Mouse (Mus musculus) induced T-regulatory cell, adult 2 months (primary cell): ENCODE data around the gene Mvb12a.

ENCODE experiments used
- DNase-seq: peaks from one replicate; pipeline ENCODE4 v3.0.0-alpha.2; 2012; ENCODE audit warnings: low read depth

Mvb12a gene

DNA sequence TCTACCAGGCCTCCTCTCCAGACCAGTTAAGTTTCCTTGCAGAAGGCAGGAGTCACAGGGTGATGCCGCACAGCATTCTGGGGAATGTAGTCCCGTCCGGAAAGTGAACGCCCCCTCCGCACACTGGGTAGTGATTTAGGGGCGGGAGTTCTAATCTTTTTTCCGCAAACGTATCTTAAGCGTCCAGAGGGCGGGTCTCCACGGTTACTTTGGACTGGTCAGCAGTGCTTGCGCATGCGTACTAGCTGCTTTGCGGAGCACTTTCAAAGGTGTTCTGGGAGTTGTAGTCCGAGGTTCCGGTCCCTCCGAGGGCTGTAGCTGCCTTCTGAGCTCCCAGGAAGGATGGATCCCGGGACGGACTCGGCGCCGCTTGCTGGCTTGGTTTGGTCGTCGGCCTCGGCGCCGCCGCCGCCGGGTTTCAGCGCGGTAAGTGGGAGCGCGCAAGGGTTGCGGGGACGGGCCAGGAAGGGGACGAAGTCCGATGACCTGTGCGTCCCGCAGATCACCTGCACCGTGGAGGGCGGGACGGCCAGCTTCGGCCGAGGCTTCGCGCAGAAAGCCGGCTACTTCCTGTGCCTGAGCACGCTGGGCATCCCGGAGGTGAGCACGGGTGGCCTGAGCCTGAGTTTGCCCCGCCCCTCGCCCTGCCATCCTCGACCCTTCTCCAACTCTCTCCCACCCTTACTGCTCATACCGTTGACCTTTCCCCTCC is at the start of gene Mvb12a:
Mvb12a (plus strand) TSS at position 291 of the 712 bp plus-strand sequence.
- peak; percentile 98 for DNase-seq

DNA sequence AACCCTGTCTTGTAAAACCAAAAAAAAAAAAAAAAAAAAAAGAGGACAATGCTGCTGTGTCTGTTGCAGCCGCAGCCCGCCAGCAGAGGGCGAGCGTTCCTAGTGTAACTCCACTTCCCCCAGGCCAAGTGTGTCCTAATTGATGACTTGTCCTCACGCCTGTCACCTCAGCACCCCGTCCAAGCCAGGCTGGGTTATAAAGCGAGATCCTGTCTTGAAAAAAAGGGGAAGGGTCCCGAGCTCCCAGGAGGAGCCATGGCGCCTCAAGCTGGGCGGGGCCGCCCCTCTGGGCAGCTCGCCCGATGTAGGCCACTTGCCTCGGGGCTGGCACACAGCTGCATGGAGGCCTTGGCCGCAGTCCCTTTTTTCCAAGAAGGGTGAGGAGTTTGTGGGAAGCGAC is 47.7 kb upstream of the Mvb12a start:
- DNase-seq, result peak; percentile 86

DNA sequence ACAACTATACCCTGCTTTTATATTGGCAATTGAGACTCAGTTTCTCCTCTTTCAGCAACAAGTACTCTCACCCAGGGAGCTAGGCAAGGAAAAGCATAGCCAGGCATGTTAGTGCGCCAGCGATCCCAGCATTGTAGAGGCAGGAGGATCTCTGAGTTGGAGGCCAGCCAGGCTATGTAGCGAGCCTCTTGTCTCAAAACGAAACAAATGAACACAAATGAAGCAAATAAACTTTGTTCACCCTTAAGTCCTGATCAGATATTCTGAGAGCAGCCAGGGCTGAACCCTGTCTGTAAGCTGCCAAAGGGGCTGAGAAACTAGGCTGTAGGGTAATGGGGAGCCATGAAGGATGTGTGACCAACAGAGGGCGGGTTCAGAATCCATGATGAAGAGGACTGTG is 46.9 kb upstream of the Mvb12a start:
- DNase-seq, result no peak

DNA sequence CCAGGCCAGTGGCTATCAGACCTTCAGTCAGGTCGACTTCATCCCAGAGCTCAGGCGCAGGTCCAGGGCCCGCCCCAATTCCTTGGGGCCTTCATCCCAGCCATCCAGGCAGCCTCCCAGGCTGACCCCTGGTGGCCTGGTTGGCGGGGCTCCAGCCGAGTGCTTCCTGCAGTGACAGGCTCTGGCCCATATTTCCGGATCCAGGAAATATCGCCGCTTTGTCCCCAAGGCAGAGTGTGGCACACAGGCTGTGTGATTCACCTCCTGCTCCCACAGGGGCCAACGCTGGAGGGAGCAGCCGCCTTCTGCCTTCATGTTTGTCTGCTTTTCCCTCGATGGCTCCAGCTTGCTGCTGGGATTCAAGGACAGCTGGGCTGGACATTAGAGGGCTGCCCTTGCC is 46.2 kb upstream of the Mvb12a start:
- DNase-seq, result no peak

DNA sequence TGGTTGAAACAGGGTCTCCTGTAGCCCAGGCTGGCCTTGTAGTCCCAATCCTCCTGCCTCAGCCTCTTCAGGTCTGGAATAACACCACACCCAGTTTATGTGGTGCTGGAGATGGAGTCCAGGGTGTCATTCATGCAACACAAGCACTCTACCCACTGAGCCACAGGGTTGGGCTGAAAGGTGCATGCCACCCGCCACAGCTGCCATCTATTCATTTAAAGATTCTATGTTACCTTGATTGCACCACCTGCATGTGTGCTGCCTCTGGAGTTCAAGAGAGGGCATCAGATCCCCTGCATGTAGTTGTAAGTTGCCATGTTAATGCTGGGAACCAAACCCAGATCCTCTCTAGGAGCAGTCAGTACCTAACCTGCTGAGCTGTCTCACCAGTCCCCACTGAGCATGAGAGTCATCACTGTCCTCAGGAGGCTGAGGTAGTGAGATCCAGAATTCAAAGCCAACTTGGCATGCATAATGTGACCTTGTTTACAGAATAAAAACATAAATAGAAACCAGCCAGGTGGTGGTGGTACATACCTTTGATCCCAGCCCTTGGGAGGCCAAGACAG is 45.6 kb upstream of the Mvb12a start:
- no peak for DNase-seq

DNA sequence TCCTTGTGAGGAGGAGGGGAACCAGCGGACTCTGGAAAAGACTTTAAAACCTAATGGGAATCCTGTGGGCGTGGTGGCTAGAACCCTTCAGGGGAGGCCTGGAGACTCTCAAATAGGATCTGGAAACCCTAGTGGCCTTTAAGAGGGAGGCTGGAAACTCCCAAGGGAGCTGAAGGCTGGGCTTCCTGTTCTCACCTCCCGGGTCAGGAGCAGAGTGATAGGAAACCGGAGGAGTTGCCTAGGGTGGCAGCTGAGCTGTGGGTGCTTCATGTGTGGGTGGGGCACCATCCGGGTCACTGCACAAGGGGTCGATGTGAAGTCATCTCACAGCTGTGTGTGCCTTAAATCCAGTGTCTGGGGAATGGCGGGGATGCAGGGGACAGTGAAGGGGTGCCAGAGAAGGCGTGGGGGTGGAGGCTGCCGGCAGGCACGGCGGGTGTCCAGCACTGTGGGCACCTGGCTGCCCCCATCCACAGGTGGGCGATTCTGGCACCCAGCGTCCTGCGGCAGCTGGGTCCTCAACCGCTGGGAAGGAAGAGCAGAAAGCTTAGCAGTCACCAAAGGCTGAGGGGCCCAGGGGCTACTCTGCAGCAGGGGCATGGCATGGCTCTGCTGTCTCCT is 44.7 kb upstream of the Mvb12a start:
- no peak for DNase-seq

DNA sequence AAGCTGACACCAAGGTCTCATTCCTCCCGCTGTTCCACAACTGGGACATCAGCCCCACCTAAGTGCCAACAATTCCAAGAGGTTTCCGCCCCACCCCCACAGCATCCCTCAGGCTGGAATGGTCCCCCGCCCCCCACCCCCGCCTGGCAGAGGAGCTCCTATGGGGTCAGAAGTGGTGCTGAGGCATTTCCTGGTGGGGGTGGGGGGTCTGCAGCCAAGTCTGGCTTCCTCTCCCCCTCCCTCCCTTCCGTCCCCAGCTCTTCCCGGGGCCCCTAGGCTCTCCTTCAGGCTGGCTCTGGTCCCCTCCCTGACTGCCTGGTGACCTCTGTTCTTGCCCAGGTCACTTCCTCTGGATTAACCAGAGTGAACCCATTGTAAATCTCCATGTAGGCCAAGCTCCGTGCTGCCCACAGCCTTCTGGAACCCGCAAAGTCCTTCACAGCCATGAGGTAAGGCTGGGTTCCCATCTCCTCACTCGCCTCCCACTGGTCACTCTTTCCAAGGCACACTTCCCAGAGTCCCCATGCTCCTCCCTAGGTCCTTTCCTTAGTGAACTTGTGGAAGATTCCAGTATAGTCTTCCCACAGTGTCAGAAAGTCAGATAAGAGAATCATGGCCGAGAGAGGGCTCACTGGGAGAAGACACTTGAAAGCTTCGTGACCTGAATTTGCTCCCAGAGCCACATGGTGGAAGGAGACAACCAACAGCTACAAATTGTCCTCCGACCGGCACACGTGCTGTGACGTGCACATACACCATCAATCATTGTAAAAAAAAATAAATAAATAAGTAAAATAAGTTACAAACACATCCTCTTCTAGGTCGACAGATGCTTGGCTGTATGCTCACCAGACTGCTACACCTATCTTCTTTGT is 43.7 kb upstream of the Mvb12a start:
- no peak for DNase-seq

DNA sequence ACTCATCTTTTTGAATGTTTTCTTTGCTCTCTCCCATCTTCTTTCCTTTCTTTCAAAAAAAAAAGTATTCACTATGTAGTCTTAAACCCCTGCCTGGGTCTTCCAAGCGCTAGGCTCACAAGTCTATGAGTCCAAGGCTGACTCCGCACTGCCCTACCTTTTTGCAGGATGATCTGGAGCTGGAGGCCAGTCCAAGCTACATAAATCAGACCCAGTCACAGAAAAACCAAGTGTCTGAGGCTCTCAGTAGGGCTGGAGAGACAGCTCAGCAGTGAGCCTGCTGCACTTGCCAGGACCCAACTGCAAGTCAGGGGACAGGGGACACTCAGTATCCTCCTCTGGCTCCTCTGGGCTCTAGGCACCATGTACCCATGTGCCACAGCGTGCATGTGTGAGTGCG is 38.4 kb upstream of the Mvb12a start:
- no peak for DNase-seq

DNA sequence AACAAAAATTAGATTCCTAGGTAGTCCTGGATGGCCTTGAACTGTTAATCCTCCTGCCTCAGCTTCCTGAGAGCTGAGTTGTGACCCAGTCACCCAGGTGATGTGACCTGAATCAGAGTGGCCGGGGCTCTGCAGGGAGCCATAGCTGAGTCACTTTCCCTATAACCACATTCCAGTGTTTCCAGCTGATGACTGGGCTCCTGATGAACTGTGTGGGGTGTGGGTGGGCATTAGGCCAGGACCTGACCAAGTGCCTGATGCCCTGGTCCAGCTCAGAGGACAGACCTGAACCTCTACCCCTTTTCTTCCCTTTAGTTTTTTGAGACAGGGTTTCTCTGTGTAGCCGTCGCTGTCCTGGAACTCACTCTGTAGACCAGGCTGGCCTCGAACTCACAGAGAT is 37.4 kb upstream of the Mvb12a start:
- no peak for DNase-seq

DNA sequence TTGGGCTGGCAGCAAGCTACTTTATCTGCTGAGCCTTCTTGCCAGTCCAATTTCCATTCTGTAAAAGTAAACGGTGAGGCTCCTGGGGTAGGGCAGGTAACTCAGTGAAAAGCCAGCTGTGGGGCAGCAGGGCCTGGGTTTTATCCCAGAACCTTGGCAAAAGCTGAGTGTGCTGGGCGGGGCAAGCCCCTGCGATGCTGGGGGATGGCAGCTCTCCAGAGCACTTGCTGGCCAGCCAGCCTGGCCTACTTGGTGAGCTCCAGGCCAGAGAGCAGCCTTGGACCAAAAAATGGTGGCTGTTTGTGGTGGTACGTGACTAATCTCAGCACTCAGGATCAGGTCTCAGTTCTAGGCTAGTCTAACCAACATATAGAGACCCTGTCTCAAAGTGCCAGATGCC is 36.7 kb upstream of the Mvb12a start:
- no peak for DNase-seq

DNA sequence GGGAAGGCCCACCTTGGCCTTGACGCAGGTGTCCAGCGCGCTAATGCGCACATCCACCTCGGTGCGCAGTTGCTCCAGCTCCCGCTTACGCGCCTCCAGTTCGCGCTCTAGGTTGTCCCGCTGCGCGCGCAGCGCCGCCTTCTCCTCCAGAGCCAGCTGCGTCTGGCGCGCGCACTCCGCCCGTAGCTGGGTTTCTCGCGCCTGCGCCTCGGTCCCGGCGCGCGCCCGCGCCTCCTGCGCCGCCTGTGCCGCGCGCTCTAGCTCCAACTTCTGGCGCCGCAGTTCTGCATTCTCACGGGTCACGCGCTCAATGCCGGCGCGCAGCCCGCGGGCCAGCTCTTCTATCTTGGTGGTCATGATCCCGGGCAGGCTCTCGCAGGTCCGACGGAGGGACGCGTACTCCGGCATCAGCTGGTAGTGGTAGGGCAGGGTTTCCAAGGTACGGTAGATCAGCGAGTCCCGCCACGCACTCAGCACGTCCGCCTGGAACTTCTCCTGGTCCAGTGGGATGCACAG is 35.1 kb upstream of the Mvb12a start:
- peak; percentile 52 for DNase-seq

DNA sequence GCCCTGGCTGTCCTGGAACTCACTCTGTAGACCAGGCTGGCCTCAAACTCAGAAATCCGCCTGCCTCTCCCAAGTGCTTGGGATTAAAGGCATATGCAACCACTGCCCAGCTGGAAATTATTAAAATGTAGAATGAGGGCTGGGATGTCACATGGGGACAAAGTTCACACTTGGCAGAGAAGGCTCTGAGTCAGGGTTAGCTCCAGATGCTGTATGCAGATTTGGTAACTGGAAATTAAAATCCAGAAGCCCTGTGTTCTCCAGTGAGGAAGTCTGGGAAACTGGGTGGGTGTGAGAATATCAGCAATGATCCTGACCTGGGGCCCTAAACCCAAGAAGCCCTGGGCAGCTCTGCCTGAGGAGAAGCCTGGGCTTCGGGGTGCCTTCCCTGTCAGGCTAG is 33.4 kb upstream of the Mvb12a start:
- DNase-seq, result no peak

DNA sequence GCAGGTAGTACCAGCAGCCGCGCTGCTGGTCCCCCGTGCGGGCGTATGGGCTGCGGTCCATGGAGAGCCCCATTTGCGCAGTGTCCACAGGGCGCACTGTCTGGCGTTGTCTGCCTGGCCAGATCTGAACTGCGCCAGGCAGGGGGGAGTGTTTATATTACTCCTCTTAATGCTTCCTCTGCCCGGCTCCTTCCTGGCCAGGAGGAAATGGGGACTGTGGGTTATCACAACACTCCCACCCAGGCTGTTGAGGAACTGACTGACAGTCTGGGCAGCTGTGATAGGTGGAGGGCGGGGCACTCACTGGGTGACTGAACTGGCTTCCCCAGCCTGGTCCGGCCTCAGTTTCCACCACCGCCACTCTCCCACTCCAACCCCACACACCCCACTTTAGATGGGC is 31.1 kb upstream of the Mvb12a start, which contains the start of gene Plvap:
Plvap (minus strand) TSS at position 109 of the 400 bp plus-strand sequence.
- no peak for DNase-seq

DNA sequence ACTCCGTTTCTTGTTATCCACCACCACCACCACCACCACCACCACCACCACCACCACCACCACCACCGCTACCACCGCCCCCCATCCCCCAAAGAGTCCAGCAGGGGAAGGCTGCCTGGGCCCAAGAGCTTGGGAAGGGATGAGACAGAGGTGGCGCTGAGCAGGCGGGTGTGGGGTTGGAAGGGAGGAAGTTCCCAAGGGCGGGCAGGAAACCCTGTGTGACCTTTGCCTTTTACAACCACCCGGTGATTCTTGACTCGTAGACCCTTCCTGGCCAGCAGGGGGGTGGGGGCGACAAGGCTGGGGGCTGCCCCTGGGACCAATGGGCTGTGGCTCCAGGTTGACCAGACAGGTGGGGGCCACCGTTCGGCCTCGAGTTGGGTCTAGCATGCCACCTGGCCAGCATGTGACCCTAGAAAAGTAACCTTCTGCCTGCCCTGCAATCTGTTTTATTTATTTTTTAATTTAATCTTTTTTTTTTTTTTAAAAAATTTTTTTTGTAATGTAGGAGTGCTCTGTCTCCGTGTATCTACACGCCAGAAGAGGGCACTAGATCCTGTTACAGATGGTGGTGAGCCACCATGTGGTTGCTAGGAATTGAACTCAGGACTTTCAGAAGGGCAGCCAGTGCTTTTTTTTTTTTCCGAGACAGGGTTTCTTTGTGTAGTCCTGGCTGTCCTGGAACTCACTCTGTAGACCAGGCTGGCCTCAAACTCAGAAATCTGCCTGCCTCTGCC is 29.5 kb upstream of the Mvb12a start:
- no peak for DNase-seq

DNA sequence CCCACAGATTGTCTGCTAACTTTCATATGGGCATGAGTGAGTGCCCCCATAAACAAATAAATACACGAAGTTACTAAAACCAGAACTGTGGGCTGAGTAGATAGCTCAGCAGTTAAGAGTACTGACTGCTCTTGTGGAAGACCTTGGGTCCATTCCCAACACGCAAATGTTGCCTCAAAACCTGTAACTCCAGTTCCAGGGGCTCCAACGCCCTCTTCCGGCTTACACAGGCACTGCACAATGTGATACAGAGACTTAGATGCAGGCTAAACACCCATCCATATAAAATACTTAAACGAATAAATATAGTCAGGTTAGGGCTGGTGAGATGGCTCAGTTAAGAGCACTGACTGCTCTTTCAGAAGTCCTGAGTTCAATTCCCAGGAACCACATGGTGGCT is 27.7 kb upstream of the Mvb12a start:
- no peak for DNase-seq

DNA sequence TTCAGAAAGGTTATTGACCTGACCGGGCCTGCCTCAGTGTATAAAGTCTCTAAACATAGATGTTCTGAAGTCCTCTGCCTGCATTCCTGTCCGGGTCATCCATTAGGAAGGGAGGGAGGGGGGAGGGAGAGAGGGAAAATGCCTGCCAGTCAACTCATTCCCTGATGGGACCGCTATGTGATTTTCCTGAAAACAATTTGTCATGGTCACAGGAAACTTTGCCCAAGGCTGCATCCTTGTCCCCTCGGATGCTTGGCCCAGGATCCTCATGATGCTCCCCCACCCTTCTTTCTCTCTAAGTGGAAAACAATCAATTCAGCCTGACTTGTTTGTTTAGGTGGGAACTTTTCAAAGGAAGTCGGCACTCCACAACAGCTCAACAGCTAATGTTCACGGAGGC is 25.9 kb upstream of the Mvb12a start:
- no peak for DNase-seq

DNA sequence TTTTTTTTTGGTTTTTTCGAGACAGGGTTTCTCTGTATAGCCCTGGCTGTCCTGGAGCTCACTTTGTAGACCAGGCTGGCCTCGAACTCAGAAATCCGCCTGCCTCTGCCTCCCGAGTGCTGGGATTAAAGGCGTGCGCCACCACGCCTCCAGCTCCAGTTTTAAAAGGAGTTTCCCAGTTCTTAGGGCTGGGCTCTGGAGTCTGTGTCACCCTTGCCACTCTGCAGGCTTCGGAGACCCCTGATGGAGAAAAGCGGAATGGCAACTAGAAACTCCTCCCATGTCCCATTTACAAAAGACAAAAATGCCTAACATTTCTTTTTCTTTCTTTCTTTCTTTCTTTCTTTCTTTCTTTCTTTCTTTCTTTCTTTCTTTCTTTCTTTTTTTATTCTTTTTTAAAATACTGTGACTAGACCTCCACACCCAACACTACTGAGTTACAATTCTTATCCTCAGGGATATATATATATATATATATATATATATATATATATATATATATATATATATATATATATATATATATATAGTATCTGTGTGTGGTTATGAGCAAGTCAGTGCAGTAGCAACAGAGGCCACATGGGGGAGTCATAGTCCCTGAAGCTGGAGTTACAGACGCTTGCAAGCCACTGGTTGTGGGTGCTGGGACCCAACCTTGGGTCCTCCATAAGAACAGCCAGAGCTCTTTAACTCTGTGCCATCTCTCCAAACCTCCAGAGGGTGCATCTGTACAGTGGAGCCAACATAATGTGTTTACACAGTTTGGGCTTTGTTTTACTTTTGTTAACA is 23.5 kb upstream of the Mvb12a start:
- peak; percentile 85 for DNase-seq

DNA sequence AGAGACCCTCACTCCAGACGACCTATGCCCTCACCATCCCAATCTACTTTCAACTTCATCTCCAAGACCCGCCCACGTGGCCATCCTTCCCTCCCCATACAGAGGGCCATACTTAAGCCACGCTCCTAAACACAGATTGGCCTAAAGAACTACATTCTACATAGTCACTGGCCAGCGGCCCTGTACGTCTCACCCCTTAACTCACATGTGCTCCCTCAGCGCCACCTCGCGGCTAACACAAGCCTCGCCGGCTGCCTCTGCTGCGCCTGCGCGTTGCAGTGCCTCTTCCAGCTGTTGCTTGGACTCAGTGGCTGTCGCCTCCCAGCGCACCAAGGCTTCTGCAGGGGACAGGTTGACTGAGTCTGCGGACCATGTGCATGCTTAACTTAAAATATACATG is 21.1 kb upstream of the Mvb12a start:
- DNase-seq, result peak; percentile 95

DNA sequence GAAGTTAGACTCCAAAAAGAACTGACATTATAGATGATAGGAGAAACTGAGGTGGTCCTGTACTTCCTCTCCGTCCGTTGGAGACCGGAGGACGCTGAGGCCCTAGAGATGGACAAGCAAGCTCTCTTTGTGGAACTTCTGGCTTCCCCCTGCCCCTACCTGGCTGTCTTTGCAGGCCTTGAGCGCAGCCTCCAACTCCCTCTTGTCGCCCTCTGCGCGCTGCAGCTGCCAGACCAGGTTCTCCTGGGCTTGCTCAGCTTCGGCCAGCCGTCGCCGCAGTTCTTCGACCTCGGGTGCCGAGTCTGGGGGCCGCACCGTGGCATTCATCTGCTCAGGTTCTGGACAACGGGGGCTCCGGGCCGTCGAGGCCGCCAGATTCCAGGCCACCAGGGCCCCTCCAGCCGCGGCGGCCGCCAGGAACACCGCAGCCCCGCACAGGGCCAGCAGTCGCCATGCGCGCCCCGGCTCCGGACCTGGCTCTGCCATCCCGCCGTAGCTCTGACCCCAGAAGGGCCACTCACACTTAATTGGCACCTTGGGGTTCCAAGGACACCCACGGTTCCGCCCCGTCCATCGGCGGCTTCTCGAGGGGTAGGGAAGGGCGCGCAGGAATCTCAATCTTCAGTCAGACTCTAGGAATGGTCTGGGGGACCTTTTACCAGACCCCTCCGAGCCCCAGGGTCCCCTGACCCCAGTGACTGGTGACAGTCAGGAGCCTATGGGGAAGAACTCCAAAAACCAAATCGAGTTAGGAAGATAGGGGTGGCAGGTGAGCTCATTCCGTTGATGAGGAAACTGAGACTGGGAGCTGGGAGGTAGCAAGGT is 17.3 kb upstream of the Mvb12a start, which contains the start of gene Ccdc194:
Ccdc194 (minus strand) TSS at position 486 of the 825 bp plus-strand sequence.
- no peak for DNase-seq

DNA sequence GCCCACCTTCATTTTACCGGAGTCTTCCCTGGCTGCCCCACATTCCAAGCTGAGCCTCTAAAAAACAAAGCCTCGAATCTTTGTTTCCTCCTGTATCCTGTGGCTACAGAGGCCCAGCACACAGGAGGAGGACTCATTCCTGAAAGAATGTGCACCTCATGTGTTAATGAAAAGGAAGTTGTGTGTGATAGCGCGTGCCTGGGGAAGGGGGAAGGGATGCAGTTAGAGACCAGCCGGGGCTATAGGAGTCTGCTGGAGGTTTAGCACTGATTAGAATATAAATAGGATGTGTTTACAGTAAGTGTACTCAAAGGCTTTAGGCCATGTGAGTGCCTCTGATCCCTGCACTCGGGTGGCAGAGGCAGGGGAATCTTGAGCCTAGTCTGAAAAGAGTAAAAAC is 16.4 kb upstream of the Mvb12a start:
- no peak for DNase-seq
